ENCODE assay signal across 19 mouse cellular contexts in the genomic region with DNA sequence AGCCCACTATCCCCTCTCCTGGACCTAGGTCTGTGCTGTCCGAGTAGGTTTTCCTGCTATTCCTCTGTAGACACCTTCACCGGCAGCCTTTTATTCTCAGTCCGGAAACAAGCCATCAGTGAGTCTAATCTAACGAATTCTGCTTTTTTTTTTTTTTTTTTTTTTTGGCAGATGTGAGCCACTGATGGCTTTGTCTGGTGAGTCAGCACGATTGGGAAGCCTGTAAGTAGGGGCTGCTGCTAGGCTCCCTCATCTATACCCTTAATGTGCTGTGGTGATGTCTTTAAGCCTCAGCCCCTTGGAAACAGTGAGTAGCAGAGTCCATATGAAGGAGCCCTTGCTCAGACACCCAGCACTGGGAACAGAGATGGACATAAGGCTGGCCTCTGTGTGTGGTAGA.
DNase-seq lines count a peak whose midpoint lies in the region; ATAC-seq and TF ChIP-seq lines count a peak whose summit lies in the region.
"Had no signal": no experiment of that assay in that cellular context is flagged by ENCODE, and none has a peak within 500 bp of the region (broad histone marks: within the 10 kb centered on the region; RNA-seq: fewer than 3 reads in every experiment).

No protein-coding gene starts in this region.

- no peak overlapping the region for H3K4me3 ChIP-seq in thymus, adult 2 months (ENCODE audit: control insufficient read depth, insufficient read depth, low read length)
- peak overlapping the region in 1 of 2 experiments; percentile 1; a peak in 1 of 4 replicates for H3K4me3 ChIP-seq in MEL (ENCODE audit: control insufficient read depth in 1 of 2, insufficient read depth in 1 of 2, low read depth in 2 of 2, low read length in 2 of 2)
- H3K4me3 ChIP-seq: embryonic facial prominence, embryonic 15.5 days; heart, embryonic 10.5 days; hindbrain, embryonic 12.5 days; liver, embryonic 15.5 days; neural tube, embryonic 15.5 days had no signal

- WGBS in thymus, adult 2 months = 15% methylated on average over 5 of the region's 5 CpGs

- no peak overlapping the region for H3K9ac ChIP-seq in MEL (ENCODE audit: control insufficient read depth, low read depth, low read length, poor library complexity, severe bottlenecking)
- H3K9ac ChIP-seq: embryonic facial prominence, embryonic 15.5 days; hindbrain, embryonic 12.5 days; liver, embryonic 15.5 days; neural tube, embryonic 15.5 days had no signal

- peak; percentile 56 to 79 for TF ChIP-seq EP300 in MEL (IDR thresholded peaks at IDR 0.05; ENCODE audit: low read depth in 1 of 2, low read length in 2 of 2)

- ATAC-seq in megakaryocyte-erythroid progenitor cell, adult 5-6 weeks (replicated peaks; ENCODE audit: low FRiP score, low TSS enrichment, poor library complexity, severe bottlenecking) = 0 out of 2 replicates have a peak, but pooled peaks have one; percentile 30
- ATAC-seq: activated CD4-positive, CD25-positive, alpha-beta regulatory T cell, adult 4 months; midbrain, embryonic 16.5 days had no signal

- H3K9me3 ChIP-seq in MEL (replicated peaks; ENCODE audit: insufficient read depth, low read length) = no peaks in the 10 kb centered on the region
- H3K9me3 ChIP-seq: embryonic facial prominence, embryonic 15.5 days; heart, embryonic 10.5 days; hindbrain, embryonic 12.5 days; liver, embryonic 15.5 days; neural tube, embryonic 15.5 days had no signal

- TF ChIP-seq POLR2A in thymus, adult 2 months (IDR thresholded peaks at IDR 0.05; ENCODE audit: control insufficient read depth, extremely low read depth, insufficient read depth, low read length, poor library complexity) = no peak
- no peak for TF ChIP-seq POLR2A in MEL (IDR thresholded peaks at IDR 0.05; ENCODE audit: control insufficient read depth in 1 of 2, insufficient read depth in 1 of 2, low read depth in 1 of 2, low read length in 2 of 2, poor library complexity in 1 of 2)

- TF ChIP-seq CTCF in thymus, adult 2 months (IDR thresholded peaks at IDR 0.05; ENCODE audit: borderline replicate concordance, control insufficient read depth, extremely low read depth, insufficient read depth, low read length, poor library complexity) = no peak
- TF ChIP-seq CTCF in MEL (IDR thresholded peaks at IDR 0.05 in 2 of 3, conservative IDR thresholded peaks at IDR 0.05 in 1 of 3; ENCODE audit: control insufficient read depth in 1 of 3, insufficient read depth in 1 of 3, low read depth in 2 of 3, low read length in 3 of 3, poor library complexity in 1 of 3, severe bottlenecking in 1 of 3) = no peak

- H3K36me3 ChIP-seq in thymus, adult 2 months (ENCODE audit: control insufficient read depth, insufficient read depth, low read length) = no peaks in the 10 kb centered on the region
- peaks cover 0 to 5% of the 10 kb centered on the region in 2 experiments; a peak in 2 of 4 replicates for H3K36me3 ChIP-seq in MEL (ENCODE audit: control insufficient read depth in 1 of 2, insufficient read depth in 2 of 2, low read length in 2 of 2)
- H3K36me3 ChIP-seq: embryonic facial prominence, embryonic 15.5 days; heart, embryonic 10.5 days; hindbrain, embryonic 12.5 days; liver, embryonic 15.5 days; neural tube, embryonic 15.5 days had no signal

- TF ChIP-seq RAD21 in MEL (IDR thresholded peaks at IDR 0.05; ENCODE audit: low read depth, low read length) = no peak

- peaks cover 11% of the 10 kb centered on the region for H3K4me1 ChIP-seq in thymus, adult 2 months (replicated peaks; ENCODE audit: control insufficient read depth, insufficient read depth, low read length)
- H3K4me1 ChIP-seq in MEL (ENCODE audit: control insufficient read depth in 1 of 2, insufficient read depth in 2 of 2, low read length in 2 of 2) = peaks cover 0 to 15% of the 10 kb centered on the region in 2 experiments; a peak in 2 of 4 replicates
- H3K4me1 ChIP-seq: liver, embryonic 15.5 days had no signal

- no peaks in the 10 kb centered on the region for H3K27me3 ChIP-seq in thymus, adult 2 months (ENCODE audit: control insufficient read depth, insufficient read depth, low read length)
- no peaks in the 10 kb centered on the region for H3K27me3 ChIP-seq in MEL (ENCODE audit: control insufficient read depth in 1 of 2, insufficient read depth in 2 of 2, low read length in 2 of 2)
- H3K27me3 ChIP-seq: embryonic facial prominence, embryonic 15.5 days; hindbrain, embryonic 12.5 days; liver, embryonic 15.5 days; neural tube, embryonic 15.5 days had no signal

- H3K27ac ChIP-seq in thymus, adult 2 months (ENCODE audit: control insufficient read depth, insufficient read depth, low read length) = no peak overlapping the region
- no peak overlapping the region for H3K27ac ChIP-seq in MEL (ENCODE audit: control insufficient read depth, low read depth, low read length)
- H3K27ac ChIP-seq: embryonic facial prominence, embryonic 15.5 days; heart, embryonic 10.5 days; hindbrain, embryonic 12.5 days; liver, embryonic 15.5 days; neural tube, embryonic 15.5 days had no signal

- DNase-seq in thymus, adult 2 months = peak; percentile 13
- DNase-seq in thymus, adult 18-20 months = no peak
- peak; percentile 43 for DNase-seq in MEL (ENCODE audit: low read depth, low spot score)
- no peak for DNase-seq in gastrocnemius, postnatal 4 days (ENCODE audit: low spot score in 2 of 2)
- DNase-seq in layer of hippocampus, postnatal 10 days (ENCODE audit: low spot score in 2 of 2) = no peak
- DNase-seq in liver = no peak
- DNase-seq: adrenal gland, postnatal 10 days; cerebellum, adult 11 months; heart, postnatal 10 days; kidney, adult 2 months; kidney, postnatal 4 days had no signal

- no peaks in the 10 kb centered on the region for H3K79me2 ChIP-seq in MEL (ENCODE audit: control insufficient read depth, insufficient read depth, low read length, poor library complexity)

TF ChIP-seq in MEL, 35 proteins besides CTCF, POLR2A, EP300 and RAD21:
- no peak for TF ChIP-seq CHD1 (IDR thresholded peaks at IDR 0.05; ENCODE audit: low read depth, low read length)
- TF ChIP-seq JUND (IDR thresholded peaks at IDR 0.05; ENCODE audit: low read depth, low read length) = no peak
- no peak for TF ChIP-seq ZMIZ1 (IDR thresholded peaks at IDR 0.05; ENCODE audit: low read depth, low read length)
- no peak for TF ChIP-seq E2F4 (IDR thresholded peaks at IDR 0.05; ENCODE audit: borderline replicate concordance, low read depth, low read length)
- TF ChIP-seq MAZ (IDR thresholded peaks at IDR 0.05; ENCODE audit: low read depth, low read length) = no peak
- no peak for TF ChIP-seq NELFE (IDR thresholded peaks at IDR 0.05; ENCODE audit: low read depth, low read length)
- no peak for TF ChIP-seq ZC3H11A (IDR thresholded peaks at IDR 0.05; ENCODE audit: low read depth, low read length)
- TF ChIP-seq SMC3 (IDR thresholded peaks at IDR 0.05; ENCODE audit: low read depth, low read length) = no peak
- no peak for TF ChIP-seq USF2 (IDR thresholded peaks at IDR 0.05; ENCODE audit: borderline replicate concordance in 1 of 2, insufficient read depth in 1 of 2, low read depth in 1 of 2, low read length in 2 of 2)
- TF ChIP-seq KAT2A (conservative IDR thresholded peaks at IDR 0.05; ENCODE audit: low read depth, low read length) = no peak
- TF ChIP-seq ZNF384 (IDR thresholded peaks at IDR 0.05; ENCODE audit: low read depth, low read length) = peak; percentile 94
- TF ChIP-seq GATA1 (IDR thresholded peaks at IDR 0.05; ENCODE audit: low read depth, low read length) = 0 out of 2 replicates have a peak, but pooled peaks have one; percentile 18
- no peak for TF ChIP-seq NRF1 (IDR thresholded peaks at IDR 0.05; ENCODE audit: insufficient read depth, low read depth, low read length, poor library complexity, severe bottlenecking)
- no peak for TF ChIP-seq MAX (IDR thresholded peaks at IDR 0.05; ENCODE audit: low read length)
- no peak for TF ChIP-seq TBP (IDR thresholded peaks at IDR 0.05; ENCODE audit: low read depth, low read length)
- TF ChIP-seq UBTF (IDR thresholded peaks at IDR 0.05; ENCODE audit: borderline replicate concordance, insufficient read depth, low read depth, low read length) = no peak
- TF ChIP-seq ELF1 (IDR thresholded peaks at IDR 0.05; ENCODE audit: low read depth, low read length) = no peak
- no peak for TF ChIP-seq MXI1 (IDR thresholded peaks at IDR 0.05; ENCODE audit: low read depth, low read length)
- TF ChIP-seq SIN3A (IDR thresholded peaks at IDR 0.05; ENCODE audit: low read length) = no peak
- no peak for TF ChIP-seq HCFC1 (IDR thresholded peaks at IDR 0.05; ENCODE audit: low read depth, low read length)
- TF ChIP-seq MYC (IDR thresholded peaks at IDR 0.05; ENCODE audit: low read depth, low read length) = no peak
- no peak for TF ChIP-seq USF1 (IDR thresholded peaks at IDR 0.05; ENCODE audit: low read depth, low read length)
- TF ChIP-seq BHLHE40 (IDR thresholded peaks at IDR 0.05; ENCODE audit: borderline replicate concordance, low read depth, low read length) = no peak
- TF ChIP-seq MYB (IDR thresholded peaks at IDR 0.05; ENCODE audit: low read depth, low read length) = no peak; the same call in 1 of the 2 replicates
- no peak for TF ChIP-seq TAL1 (IDR thresholded peaks at IDR 0.05; ENCODE audit: low read length)
- no peak for TF ChIP-seq GABPA (IDR thresholded peaks at IDR 0.05; ENCODE audit: low read depth, low read length)
- 0 out of 2 replicates have a peak, but pooled peaks have one; percentile 32 for TF ChIP-seq ETS1 (IDR thresholded peaks at IDR 0.05; ENCODE audit: low read depth, low read length)
- TF ChIP-seq RCOR1 (IDR thresholded peaks at IDR 0.05; ENCODE audit: low read depth, low read length) = no peak
- TF ChIP-seq POLR2AphosphoS5 (IDR thresholded peaks at IDR 0.05; ENCODE audit: borderline replicate concordance, low read depth, low read length) = no peak
- no peak for TF ChIP-seq CHD2 (IDR thresholded peaks at IDR 0.05; ENCODE audit: low read length)
- TF ChIP-seq POLR2AphosphoS2 (IDR thresholded peaks at IDR 0.05; ENCODE audit: low read length) = no peak
- no peak for TF ChIP-seq MEF2A (IDR thresholded peaks at IDR 0.05; ENCODE audit: extremely low read depth, insufficient replicate concordance, low read depth, low read length, poor library complexity, severe bottlenecking)
- no peak for TF ChIP-seq ZKSCAN1 (IDR thresholded peaks at IDR 0.05; ENCODE audit: low read depth, low read length)
- TF ChIP-seq MAFK (IDR thresholded peaks at IDR 0.05; ENCODE audit: borderline replicate concordance, low read depth, low read length) = 0 out of 2 replicates have a peak, but pooled peaks have one; percentile 9
- peak; percentile 61; the same call in 1 of the 2 replicates for TF ChIP-seq TCF12 (IDR thresholded peaks at IDR 0.05; ENCODE audit: low read depth, low read length)
TF ChIP-seq in MEL: peak in this region for 5.

Comparison
In these comparisons a context has a peak if more than half of its experiments do, and no peak if none do; other contexts are left out.
1. DNase-seq: peak in thymus, adult 2 months (single experiment) and MEL (single experiment); none in thymus, adult 18-20 months (0 of 2), gastrocnemius, postnatal 4 days (0 of 2), layer of hippocampus, postnatal 10 days (0 of 2) and liver (single experiment).